ENCODE assay signal across 27 mouse cellular contexts in the genomic region with DNA sequence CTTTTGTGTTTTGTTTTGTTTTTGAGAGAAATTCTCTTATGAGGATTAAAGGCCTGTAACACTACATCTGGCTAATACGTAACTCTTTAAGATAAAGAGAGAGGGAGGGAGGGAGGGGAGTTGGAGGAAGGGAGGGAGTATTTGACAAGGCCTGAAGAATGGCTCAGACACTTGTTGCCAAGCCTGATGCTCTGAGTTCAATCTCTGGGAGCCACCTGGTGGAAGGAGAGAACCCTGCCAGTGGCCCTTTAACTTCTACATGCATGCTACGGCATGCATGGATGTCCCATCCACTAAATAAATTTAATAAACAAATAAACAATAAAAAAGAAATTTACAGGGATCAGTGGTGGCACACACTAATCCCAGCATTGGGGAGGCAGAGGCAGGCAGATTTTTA. TPM values are rescaled to one million over a fixed set of nuclear protein-coding genes. Genes with fewer than 3 reads are reported as not detected.
DNase-seq lines count a peak whose midpoint lies in the region; ATAC-seq and TF ChIP-seq lines count a peak whose summit lies in the region.
"Had no signal": no experiment of that assay in that cellular context is flagged by ENCODE, and none has a peak within 500 bp of the region (broad histone marks: within the 10 kb centered on the region; RNA-seq: fewer than 3 reads in every experiment).

No protein-coding gene starts in this region.

- no peak for TF ChIP-seq POLR2A in kidney, adult 2 months (IDR thresholded peaks at IDR 0.05; ENCODE audit: low read depth, low read length)
- no peak for TF ChIP-seq POLR2A in small intestine, adult 2 months (IDR thresholded peaks at IDR 0.05; ENCODE audit: low read depth, low read length)

- WGBS in kidney, postnatal 0 days: 79% methylated on average over 2 of the region's 2 CpGs
- 92% methylated on average over 2 of the region's 2 CpGs for WGBS in kidney, adult 2 months
- WGBS in lung, embryonic 14.5 days: 58% methylated on average over 2 of the region's 2 CpGs
- WGBS in small intestine, adult 2 months: 49% methylated on average over 2 of the region's 2 CpGs

- H3K4me1 ChIP-seq in kidney, postnatal 0 days (replicated peaks; ENCODE audit: insufficient read depth, low read length): no peaks in the 10 kb centered on the region
- no peaks in the 10 kb centered on the region for H3K4me1 ChIP-seq in kidney, adult 2 months (ENCODE audit: control insufficient read depth, insufficient read depth, low read length)
- no peaks in the 10 kb centered on the region for H3K4me1 ChIP-seq in lung, embryonic 14.5 days (ENCODE audit: insufficient read depth)
- no peaks in the 10 kb centered on the region for H3K4me1 ChIP-seq in small intestine, adult 2 months (ENCODE audit: control insufficient read depth, insufficient read depth, insufficient read length, low read length)
- H3K4me1 ChIP-seq: forebrain, embryonic 12.5 days; liver, embryonic 13.5 days had no signal

- H3K4me3 ChIP-seq in kidney, postnatal 0 days (replicated peaks; ENCODE audit: low read depth, low read length): no peak overlapping the region
- no peak overlapping the region for H3K4me3 ChIP-seq in kidney, adult 2 months (ENCODE audit: insufficient read depth, low read depth, low read length)
- no peak overlapping the region for H3K4me3 ChIP-seq in lung, embryonic 14.5 days (ENCODE audit: low read depth, low read length)
- no peak overlapping the region for H3K4me3 ChIP-seq in small intestine, adult 2 months (ENCODE audit: low read depth, low read length)
- H3K4me3 ChIP-seq: erythroblast, embryonic 14.5 days; forebrain, embryonic 12.5 days; heart, embryonic 10.5 days; liver, embryonic 13.5 days had no signal

- no peaks in the 10 kb centered on the region for H3K9me3 ChIP-seq in kidney, postnatal 0 days (replicated peaks; ENCODE audit: low read length)
- H3K9me3 ChIP-seq in lung, embryonic 14.5 days (ENCODE audit: low read depth, low read length): no peaks in the 10 kb centered on the region
- H3K9me3 ChIP-seq: forebrain, embryonic 12.5 days; G1E; heart, embryonic 10.5 days; liver, embryonic 13.5 days had no signal

- no peak for DNase-seq in kidney, postnatal 0 days (ENCODE audit: low spot score)
- no peak for DNase-seq in kidney, adult 2 months
- DNase-seq in lung, embryonic 14.5 days: peak; percentile 24
- no peak for DNase-seq in lung, postnatal 4 days
- peak; percentile 34 for DNase-seq in NIH3T3 (ENCODE audit: low read depth)
- DNase-seq in thymus, postnatal 25 days: no peak
- no peak for DNase-seq in urinary bladder, adult 18-20 months (ENCODE audit: low spot score in 2 of 2)
- DNase-seq: adrenal gland, postnatal 25 days; cerebellum, adult 11-12 months; cerebellum, postnatal 10 days; forebrain, postnatal 0 days; gastrocnemius, postnatal 10 days; heart, postnatal 4 days; kidney, adult 9 months; kidney, postnatal 14 days; left cerebral cortex, postnatal 4 days; liver, embryonic 13.5 days; right cerebral cortex, postnatal 25 days had no signal

- H3K27me3 ChIP-seq in kidney, postnatal 0 days (ENCODE audit: insufficient read depth, low read length): no peaks in the 10 kb centered on the region
- H3K27me3 ChIP-seq in kidney, adult 2 months (replicated peaks; ENCODE audit: control insufficient read depth, insufficient read depth, low read length): no peaks in the 10 kb centered on the region
- no peaks in the 10 kb centered on the region for H3K27me3 ChIP-seq in lung, embryonic 14.5 days (ENCODE audit: insufficient read depth, low read length)
- H3K27me3 ChIP-seq in small intestine, adult 2 months (ENCODE audit: control insufficient read depth, insufficient read depth, low read length): no peaks in the 10 kb centered on the region
- H3K27me3 ChIP-seq: forebrain, embryonic 12.5 days; liver, embryonic 13.5 days had no signal

- peak; percentile 22; the same call in 1 of the 2 replicates for TF ChIP-seq CTCF in kidney, postnatal 0 days (IDR thresholded peaks at IDR 0.05; ENCODE audit: low read depth)
- TF ChIP-seq CTCF in kidney, adult 2 months (conservative IDR thresholded peaks at IDR 0.05; ENCODE audit: insufficient read depth, insufficient read length, low read depth, low read length): no peak
- no peak for TF ChIP-seq CTCF in lung, embryonic 14.5 days (IDR thresholded peaks at IDR 0.05; ENCODE audit: low read depth)
- peak; percentile 34; the same call in 1 of the 2 replicates for TF ChIP-seq CTCF in small intestine, adult 2 months (IDR thresholded peaks at IDR 0.05; ENCODE audit: extremely low read depth, insufficient read length, insufficient replicate concordance, low read depth, low read length)

- H3K27ac ChIP-seq in kidney, postnatal 0 days: no peak overlapping the region
- no peak overlapping the region for H3K27ac ChIP-seq in kidney, adult 2 months (ENCODE audit: insufficient read depth, low read depth, low read length)
- H3K27ac ChIP-seq in lung, embryonic 14.5 days (ENCODE audit: low read depth): no peak overlapping the region
- H3K27ac ChIP-seq in small intestine, adult 2 months (ENCODE audit: insufficient read depth, low read depth, low read length): no peak overlapping the region
- H3K27ac ChIP-seq: forebrain, embryonic 12.5 days; heart, embryonic 10.5 days; hindbrain, embryonic 14.5 days; liver, embryonic 13.5 days had no signal

- ATAC-seq in kidney, postnatal 0 days (replicated peaks; ENCODE audit: low FRiP score, low read depth): no peak
- no peak for ATAC-seq in lung, embryonic 14.5 days (ENCODE audit: insufficient read depth)
- ATAC-seq: forebrain, postnatal 0 days; inflammation-experienced regulatory T-cells, adult 6 months; midbrain, embryonic 16.5 days had no signal

- no peak overlapping the region for H3K9ac ChIP-seq in kidney, postnatal 0 days (ENCODE audit: low read depth, low read length)
- no peak overlapping the region for H3K9ac ChIP-seq in lung, embryonic 14.5 days
- H3K9ac ChIP-seq: forebrain, embryonic 12.5 days; forebrain, postnatal 0 days; hindbrain, embryonic 14.5 days; liver, embryonic 13.5 days had no signal

- H3K36me3 ChIP-seq in kidney, postnatal 0 days (ENCODE audit: insufficient read depth, low read length): no peaks in the 10 kb centered on the region
- H3K36me3 ChIP-seq in kidney, adult 2 months (ENCODE audit: control insufficient read depth, insufficient read depth, low read length): no peaks in the 10 kb centered on the region
- no peaks in the 10 kb centered on the region for H3K36me3 ChIP-seq in lung, embryonic 14.5 days (ENCODE audit: insufficient read depth)
- H3K36me3 ChIP-seq in small intestine, adult 2 months (ENCODE audit: control insufficient read depth, insufficient read depth, low read length): no peaks in the 10 kb centered on the region
- H3K36me3 ChIP-seq: G1E; heart, embryonic 10.5 days; liver, embryonic 13.5 days had no signal

- no peak overlapping the region for H3K4me2 ChIP-seq in kidney, postnatal 0 days (ENCODE audit: low read length)
- H3K4me2 ChIP-seq in lung, embryonic 14.5 days: no peak overlapping the region
- H3K4me2 ChIP-seq: forebrain, embryonic 12.5 days; hindbrain, embryonic 14.5 days; liver, embryonic 13.5 days; midbrain, embryonic 11.5 days had no signal

RNA-seq across cellular contexts. Expression of a gene that starts 37.1 kb away (rescaled TPM):
- 66.6 and 73.9 TPM in 2 replicates for polyA plus RNA-seq in kidney, postnatal 0 days (2015; fragmentation: Nextera tagmentation; extraction: Ambion mirVana)
- polyA plus RNA-seq in kidney, adult 2 months (2012; rRNA removed): 32.7 and 38.4 TPM in 2 replicates
- 81.1 and 81.2 TPM in 2 replicates for polyA plus RNA-seq in lung, embryonic 14.5 days (2014; fragmentation: Nextera tagmentation; extraction: Ambion mirVana)
- polyA plus RNA-seq in small intestine, adult 2 months (2012; rRNA removed): 17.6 and 34.6 TPM in 2 replicates

RNA-seq across cellular contexts. Expression of a gene that starts 46.1 kb away (rescaled TPM):
- polyA plus RNA-seq in kidney, postnatal 0 days (2015; fragmentation: Nextera tagmentation; extraction: Ambion mirVana): 32.7 and 36.8 TPM in 2 replicates
- polyA plus RNA-seq in kidney, adult 2 months (2012; rRNA removed): 30.2 and 33.3 TPM in 2 replicates
- 41.2 and 46.9 TPM in 2 replicates for polyA plus RNA-seq in lung, embryonic 14.5 days (2014; fragmentation: Nextera tagmentation; extraction: Ambion mirVana)
- 3.4 and 6.6 TPM in 2 replicates for polyA plus RNA-seq in small intestine, adult 2 months (2012; rRNA removed)
- polyA plus RNA-seq: erythroblast, embryonic 14.5 days had no signal

Comparison
In these comparisons a context has a peak if more than half of its experiments do, and no peak if none do; other contexts are left out.
1. DNase-seq: peak in lung, embryonic 14.5 days (single experiment) and NIH3T3 (single experiment); none in kidney, postnatal 0 days (single experiment), kidney, adult 2 months (single experiment), lung, postnatal 4 days (0 of 2), thymus, postnatal 25 days (single experiment) and urinary bladder, adult 18-20 months (0 of 2).
2. CTCF ChIP-seq: peak in kidney, postnatal 0 days (single experiment) and small intestine, adult 2 months (single experiment); none in kidney, adult 2 months (single experiment) and lung, embryonic 14.5 days (single experiment).